Mouse (Mus musculus) megakaryocyte, adult 5-6 weeks (primary cell): ENCODE results near the gene Rrn3. TPM values are rescaled to one million over a fixed set of nuclear protein-coding genes. Genes with fewer than 3 reads are reported as not detected.

ENCODE experiments used
- ATAC-seq: 2 replicates; pipeline ENCODE4 v1.8.0; 2016; ENCODE audit warnings: mild to moderate bottlenecking, inconsistent platforms; ENCODE audit not compliant: poor library complexity, severe bottlenecking
- total RNA-seq, 2 experiments: library from RNA; stranded (forward) in 1 of 2; stranded (reverse) in 1 of 2; fragments of 153-499, 151-499 nt in 1 of 2; fragments of 221-1000, 200-1000 nt in 1 of 2; gene quantifications; 2 replicates each; pipeline versions ENCODE4 v1.2.3 to v1.2.4; 2015 to 2017

Rrn3 gene
- total RNA-seq, 2 experiments from 2014 or later = 16.3 to 26.3 TPM

DNA sequence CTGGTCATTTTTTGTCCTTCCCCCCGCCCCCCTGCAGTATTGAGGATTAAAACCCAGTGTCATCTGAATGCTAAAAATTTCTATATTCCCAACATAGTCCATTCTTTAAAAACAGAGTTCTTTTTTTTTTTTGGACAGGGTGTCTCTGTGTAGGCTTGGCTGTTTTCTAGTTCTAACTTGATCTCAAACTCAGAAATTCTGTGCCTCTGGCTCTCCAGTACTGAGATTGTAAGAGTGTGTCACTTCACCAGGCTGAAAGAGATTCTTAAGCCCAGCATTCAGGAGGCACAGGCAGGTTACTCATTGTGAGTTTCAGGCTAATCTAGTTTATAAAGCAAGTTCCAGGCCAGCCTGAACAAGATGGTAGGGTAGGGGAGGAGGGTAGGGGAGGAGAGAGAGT is 66.2 kb downstream of the Rrn3 start:
- ATAC-seq = no peak

DNA sequence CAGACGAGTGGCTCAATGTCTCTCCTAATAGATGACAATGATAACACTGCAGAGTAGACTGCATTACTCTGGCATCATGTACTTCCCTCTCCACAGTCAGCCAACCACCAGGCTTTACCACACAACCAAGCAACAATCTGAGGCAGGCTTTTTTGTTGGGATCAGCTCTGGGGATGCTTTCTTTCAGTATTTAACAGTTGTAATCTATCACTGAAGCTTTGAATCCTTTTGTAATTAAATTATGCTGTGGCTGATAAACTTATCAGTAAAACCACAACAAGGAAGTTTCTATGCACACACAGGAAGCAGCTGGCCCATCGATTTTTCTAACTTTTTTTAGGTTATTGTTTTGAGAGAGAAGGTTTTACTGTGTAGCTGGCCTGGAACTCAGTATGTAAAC is 67.8 kb downstream of the Rrn3 start:
- ATAC-seq = peak; percentile 43; the same call in 1 of the 2 replicates

DNA sequence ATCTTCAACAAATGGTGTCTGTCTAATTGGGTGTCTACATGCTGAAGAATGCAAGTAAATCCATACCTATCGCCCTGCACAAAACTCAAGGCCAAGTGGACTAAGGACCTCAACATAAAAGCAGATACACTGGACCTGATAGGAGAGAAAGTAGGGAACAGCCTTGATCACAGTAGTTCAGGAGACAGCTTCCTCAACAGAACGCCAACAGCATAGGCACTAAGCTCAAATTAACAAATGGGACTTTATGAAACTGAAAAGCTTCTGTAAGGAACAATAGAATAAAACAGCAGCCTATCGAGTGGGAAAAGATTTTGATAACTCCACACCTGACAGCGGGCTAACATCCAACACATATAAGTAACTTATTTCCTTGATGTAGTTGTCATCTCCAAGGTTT is 70.9 kb downstream of the Rrn3 start:
- ATAC-seq = no peak

DNA sequence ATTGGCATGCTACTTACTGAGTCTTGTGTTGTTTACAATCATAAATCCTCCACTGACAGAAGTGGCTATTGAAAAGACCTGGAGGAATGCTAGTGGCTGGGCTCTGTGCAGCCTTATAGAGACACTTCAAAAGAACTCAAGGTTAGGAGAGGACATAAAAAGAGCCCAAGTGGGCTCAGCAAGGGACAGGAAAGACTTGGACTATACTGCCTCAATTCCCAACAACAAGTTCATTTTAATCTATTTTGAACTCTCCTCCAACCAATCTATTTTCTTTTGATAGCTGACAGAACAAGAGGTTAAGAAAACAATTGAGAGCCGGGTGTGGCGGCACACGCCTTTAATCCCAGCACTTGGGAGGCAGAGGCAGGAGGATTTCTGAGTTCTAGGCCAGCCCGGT is 73.4 kb downstream of the Rrn3 start:
- no peak for ATAC-seq

Other genes starting within 250 kb of the Rrn3 start
- 6.5 and 8.6 TPM in 2 replicates for gene Parn, start 112.5 kb upstream of the Rrn3 start, total RNA-seq (2015)
- 21.1 and 21.2 TPM in 2 replicates for gene Parn, start 112.5 kb upstream of the Rrn3 start, total RNA-seq (2017)
- 31.8 and 37.7 TPM in 2 replicates for gene Bfar, start 108.8 kb upstream of the Rrn3 start, total RNA-seq (2015)
- 40.0 and 45.2 TPM in 2 replicates for gene Bfar, start 108.8 kb upstream of the Rrn3 start, total RNA-seq (2017)
- gene 3110001I22Rik, start 108.8 kb upstream of the Rrn3 start, total RNA-seq (2015) = 13.9 and 14.6 TPM in 2 replicates
- 15.5 and 18.5 TPM in 2 replicates for gene 3110001I22Rik, start 108.8 kb upstream of the Rrn3 start, total RNA-seq (2017)
- gene Pla2g10, start 49.7 kb upstream of the Rrn3 start, total RNA-seq (2015) = not detected in 2 replicates
- not detected in 2 replicates for gene Pla2g10, start 49.7 kb upstream of the Rrn3 start, total RNA-seq (2017)
- gene Ntan1, start 38.1 kb downstream of the Rrn3 start, total RNA-seq (2015) = 93.7 and 107 TPM in 2 replicates
- 72.4 and 80.9 TPM in 2 replicates for gene Ntan1, start 38.1 kb downstream of the Rrn3 start, total RNA-seq (2017)
- gene Pdxdc1, start 122.4 kb downstream of the Rrn3 start, total RNA-seq (2015) = 38.3 and 46.8 TPM in 2 replicates
- gene Pdxdc1, start 122.4 kb downstream of the Rrn3 start, total RNA-seq (2017) = 44.7 and 56.9 TPM in 2 replicates
- 0.87 and 1.7 TPM in 2 replicates for gene Mpv17l, start 122.5 kb downstream of the Rrn3 start, total RNA-seq (2015)
- 0.12 and 0.37 TPM in 2 replicates for gene Mpv17l, start 122.5 kb downstream of the Rrn3 start, total RNA-seq (2017)
- gene 2900011O08Rik, start 205.9 kb downstream of the Rrn3 start, total RNA-seq (2015) = not detected in 2 replicates
- not detected in 2 replicates for gene 2900011O08Rik, start 205.9 kb downstream of the Rrn3 start, total RNA-seq (2017)
- gene Ifitm7, start 206.2 kb downstream of the Rrn3 start, total RNA-seq (2015) = not detected in 2 replicates
- 0.22 TPM in 1 of 2 replicates, not detected in the other for gene Ifitm7, start 206.2 kb downstream of the Rrn3 start, total RNA-seq (2017)